In genomic region chr3:129901271-129901809, GRCm38 (mm10) we compare ENCODE assay signal across 8 mouse cellular contexts. TPM values are rescaled to one million over a fixed set of nuclear protein-coding genes. Genes with fewer than 3 reads are reported as not detected.
DNase-seq lines count a peak whose midpoint lies in the region; ATAC-seq and TF ChIP-seq lines count a peak whose summit lies in the region.

Gene Casp6 (plus strand): TSS chr3:129901425.

- peaks cover 4% of the 10 kb centered on the region; the same call in 1 of the 2 replicates for H3K27me3 ChIP-seq in E14TG2a.4 (ENCODE audit: insufficient read depth, low read length)
- H3K27me3 ChIP-seq in forebrain, embryonic 12.5 days = no peaks in the 10 kb centered on the region
- H3K27me3 ChIP-seq in heart, postnatal 0 days (ENCODE audit: control insufficient read depth, insufficient read depth, low read length) = no peaks in the 10 kb centered on the region
- no peaks in the 10 kb centered on the region for H3K27me3 ChIP-seq in liver, embryonic 14.5 days (ENCODE audit: control insufficient read depth, insufficient read depth, low read length)
- H3K27me3 ChIP-seq in stomach, embryonic 16.5 days (ENCODE audit: control insufficient read depth, insufficient read depth, low read length) = no peaks in the 10 kb centered on the region

- peaks cover 41% of the 10 kb centered on the region for H3K4me1 ChIP-seq in E14TG2a.4 (replicated peaks; ENCODE audit: low read depth, low read length)
- peaks cover 17% of the 10 kb centered on the region for H3K4me1 ChIP-seq in forebrain, embryonic 12.5 days
- peaks cover 11% of the 10 kb centered on the region for H3K4me1 ChIP-seq in heart, postnatal 0 days (ENCODE audit: control insufficient read depth, insufficient read depth)
- peaks cover 14 to 28% of the 10 kb centered on the region in 2 experiments for H3K4me1 ChIP-seq in liver, embryonic 14.5 days (replicated peaks; ENCODE audit: control insufficient read depth in 2 of 2, insufficient read depth in 2 of 2, low read length in 1 of 2)
- H3K4me1 ChIP-seq in stomach, embryonic 16.5 days (ENCODE audit: control insufficient read depth, insufficient read depth, low read length) = peaks cover 24% of the 10 kb centered on the region

- no peak for TF ChIP-seq EP300 in heart, postnatal 0 days (IDR thresholded peaks at IDR 0.05; ENCODE audit: low read depth)
- no peak for TF ChIP-seq EP300 in liver, embryonic 14.5 days (IDR thresholded peaks at IDR 0.05; ENCODE audit: low read depth)

- H3K9me3 ChIP-seq in E14TG2a.4 (ENCODE audit: low read length) = no peaks in the 10 kb centered on the region
- no peaks in the 10 kb centered on the region for H3K9me3 ChIP-seq in forebrain, embryonic 12.5 days
- H3K9me3 ChIP-seq in heart, postnatal 0 days (replicated peaks; ENCODE audit: control insufficient read depth, low read length) = no peaks in the 10 kb centered on the region
- H3K9me3 ChIP-seq in liver, embryonic 14.5 days (ENCODE audit: control insufficient read depth, low read length) = no peaks in the 10 kb centered on the region
- no peaks in the 10 kb centered on the region for H3K9me3 ChIP-seq in stomach, embryonic 16.5 days (replicated peaks; ENCODE audit: control insufficient read depth, low read length)

- no peaks in the 10 kb centered on the region; the same call in 1 of the 2 replicates for H3K36me3 ChIP-seq in E14TG2a.4 (ENCODE audit: insufficient read depth, low read length)
- peaks cover 6% of the 10 kb centered on the region; the same call in 1 of the 2 replicates for H3K36me3 ChIP-seq in forebrain, embryonic 12.5 days (replicated peaks)
- peaks cover 10% of the 10 kb centered on the region for H3K36me3 ChIP-seq in heart, postnatal 0 days (replicated peaks; ENCODE audit: control insufficient read depth, insufficient read depth, low read length)
- H3K36me3 ChIP-seq in liver, embryonic 14.5 days (replicated peaks; ENCODE audit: control insufficient read depth, insufficient read depth, low read depth) = no peaks in the 10 kb centered on the region; the same call in 1 of the 2 replicates
- H3K36me3 ChIP-seq in stomach, embryonic 16.5 days (ENCODE audit: control insufficient read depth, insufficient read depth, low read length) = no peaks in the 10 kb centered on the region

- no peak for TF ChIP-seq CTCF in E14TG2a.4 (conservative IDR thresholded peaks at IDR 0.05; ENCODE audit: low read length)
- no peak for TF ChIP-seq CTCF in heart, postnatal 0 days (IDR thresholded peaks at IDR 0.05; ENCODE audit: low read depth)
- no peak for TF ChIP-seq CTCF in liver, embryonic 14.5 days (IDR thresholded peaks at IDR 0.05; ENCODE audit: low read depth)

- WGBS in forebrain, embryonic 12.5 days = 1% methylated on average over 34 of the region's 34 CpGs
- WGBS in heart, postnatal 0 days = under 1% methylated on average over 34 of the region's 34 CpGs
- WGBS in liver, embryonic 14.5 days (ENCODE audit: insufficient replicate concordance) = under 1% methylated on average over 34 of the region's 34 CpGs
- 0% methylated on average over 34 of the region's 34 CpGs for WGBS in stomach, embryonic 16.5 days

- peak within 1 kb of the TSS; percentile 81 for H3K4me3 ChIP-seq in E14TG2a.4 (replicated peaks; ENCODE audit: low read length)
- H3K4me3 ChIP-seq in forebrain, embryonic 12.5 days (replicated peaks) = peak within 1 kb of the TSS; percentile 65
- H3K4me3 ChIP-seq in heart, postnatal 0 days (ENCODE audit: low read depth, low read length) = peak within 1 kb of the TSS; percentile 65
- H3K4me3 ChIP-seq in liver, embryonic 14.5 days (ENCODE audit: insufficient read depth in 1 of 2, low read depth in 2 of 2, low read length in 2 of 2) = peak within 1 kb of the TSS; percentile 62 to 88
- peak within 1 kb of the TSS; percentile 74 for H3K4me3 ChIP-seq in stomach, embryonic 16.5 days (replicated peaks; ENCODE audit: low read length)

- H3K27ac ChIP-seq in forebrain, embryonic 12.5 days = no peak within 1 kb of the TSS
- H3K27ac ChIP-seq in heart, postnatal 0 days (ENCODE audit: low read depth) = peak within 1 kb of the TSS; percentile 62
- H3K27ac ChIP-seq in liver, embryonic 14.5 days = peak within 1 kb of the TSS; percentile 60
- peak within 1 kb of the TSS; percentile 85 for H3K27ac ChIP-seq in stomach, embryonic 16.5 days (ENCODE audit: low read length)

- ATAC-seq in cerebellum, adult (ENCODE audit: insufficient number of reproducible peaks, low FRiP score, low TSS enrichment) = peak; percentile 78
- ATAC-seq in forebrain, embryonic 12.5 days (ENCODE audit: low FRiP score) = peak; percentile 96
- peak; percentile 94 for ATAC-seq in heart, postnatal 0 days (ENCODE audit: insufficient read depth, low read depth)
- ATAC-seq in liver, embryonic 14.5 days (ENCODE audit: insufficient read depth) = peak; percentile 93
- peak; percentile 95 for ATAC-seq in stomach, embryonic 16.5 days (ENCODE audit: insufficient read depth, low FRiP score)

- peak; percentile 86 for DNase-seq in heart, postnatal 0 days (ENCODE audit: low spot score)
- peak; percentile 91 to 93 for DNase-seq in kidney, postnatal 25 days
- DNase-seq in liver, embryonic 14.5 days (ENCODE audit: low read depth in 3 of 3, low spot score in 3 of 3) = peak; percentile 64 to 69 (median 66)
- DNase-seq in neural tube, embryonic 10.5 days (ENCODE audit: extremely low spot score, low spot score) = peak; percentile 89

- peak within 1 kb of the TSS; percentile 63 for H3K9ac ChIP-seq in forebrain, embryonic 12.5 days
- peak within 1 kb of the TSS; percentile 55 for H3K9ac ChIP-seq in heart, postnatal 0 days (replicated peaks; ENCODE audit: low read depth, low read length)
- H3K9ac ChIP-seq in liver, embryonic 14.5 days (replicated peaks) = peak within 1 kb of the TSS; percentile 57
- peak within 1 kb of the TSS; percentile 83 for H3K9ac ChIP-seq in stomach, embryonic 16.5 days (ENCODE audit: low read length)

- H3K4me2 ChIP-seq in forebrain, embryonic 12.5 days = peak within 1 kb of the TSS; percentile 59
- H3K4me2 ChIP-seq in heart, postnatal 0 days (ENCODE audit: low read depth, low read length) = peak within 1 kb of the TSS; percentile 72
- peak within 1 kb of the TSS; percentile 93 for H3K4me2 ChIP-seq in liver, embryonic 14.5 days (ENCODE audit: low read depth)
- peak within 1 kb of the TSS; percentile 76 for H3K4me2 ChIP-seq in stomach, embryonic 16.5 days (ENCODE audit: low read depth, low read length)

RNA-seq across cellular contexts. Expression of gene Casp6, which starts in this region (rescaled TPM):
- 55.4 and 60.9 TPM in 2 replicates for polyA plus RNA-seq in forebrain, embryonic 12.5 days (2016; fragmentation: Nextera tagmentation; extraction: Ambion mirVana)
- total RNA-seq in heart, postnatal 0 days (2014; rRNA removed; ENCODE audit: low replicate concordance) = 17.2 and 20.8 TPM in 2 replicates
- 48.7 and 55.0 TPM in 2 replicates for polyA plus RNA-seq in heart, postnatal 0 days (2015; fragmentation: Nextera tagmentation; extraction: Ambion mirVana)
- polyA plus RNA-seq in liver, embryonic 14.5 days (2012; rRNA removed) = 19.1 and 20.6 TPM in 2 replicates
- polyA plus RNA-seq in liver, embryonic 14.5 days (2014; fragmentation: Nextera tagmentation; extraction: Ambion mirVana) = 32.7 and 36.0 TPM in 2 replicates
- 107 TPM in 2 replicates for polyA plus RNA-seq in stomach, embryonic 16.5 days (2015; fragmentation: Nextera tagmentation; extraction: Ambion mirVana)
